Mouse (Mus musculus) splenic B cell, adult 2 months (primary cell): ENCODE measurements around the gene Fam50b.

Experiments
- DNase-seq: peaks from one replicate; pipeline ENCODE4 v3.0.0-alpha.2; 2011; ENCODE audit warnings: low read depth, low spot score
- H3K27me3 ChIP-seq: 2 replicates; pipeline ENCODE4 v1.6.1; 2012; ENCODE audit warnings: mild to moderate bottlenecking, low read length, moderate library complexity, mixed read lengths; ENCODE audit not compliant: control insufficient read depth, poor library complexity, insufficient read depth, severe bottlenecking
- H3K36me3 ChIP-seq: 2 replicates; pipeline ENCODE4 v1.6.1; 2012; ENCODE audit warnings: mild to moderate bottlenecking, low read length, moderate library complexity, mixed read lengths; ENCODE audit not compliant: control insufficient read depth, poor library complexity, insufficient read depth, severe bottlenecking

Fam50b gene

DNA sequence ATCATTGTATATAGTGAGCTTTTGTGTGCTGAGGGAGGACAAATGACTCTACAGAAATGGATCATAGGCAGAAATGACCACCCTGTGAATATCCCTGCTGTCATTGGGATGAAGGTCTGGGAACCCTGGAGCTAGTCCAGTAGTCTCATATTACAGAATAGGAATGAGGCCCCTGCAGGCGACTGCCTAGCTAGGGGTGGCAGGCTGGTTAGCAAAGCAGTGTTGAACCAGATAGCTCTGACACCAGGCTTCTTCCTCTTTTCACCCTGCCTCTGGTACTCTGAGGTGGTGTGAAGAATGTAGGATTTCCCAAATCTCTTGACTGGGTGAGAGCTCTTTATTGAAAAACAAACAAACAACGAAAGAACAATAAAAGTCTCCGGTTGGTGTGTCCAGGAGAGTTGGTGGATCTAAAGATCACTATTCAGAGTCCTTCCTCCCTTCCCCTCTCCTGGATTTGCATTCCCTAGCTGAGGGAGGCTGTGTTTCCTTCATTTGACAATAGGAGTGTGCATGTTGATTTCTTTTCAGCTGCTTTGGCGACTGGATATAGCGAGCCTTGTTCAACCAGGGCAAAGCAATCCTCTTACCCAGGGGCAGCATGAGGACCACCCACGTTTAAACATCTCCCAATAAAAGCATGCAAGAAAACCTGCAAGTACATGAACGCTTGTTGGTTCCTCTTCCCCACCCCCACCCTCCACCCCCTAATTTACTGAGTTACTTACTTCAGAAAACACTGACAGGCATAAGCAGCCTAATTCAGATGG lies 26.1 kb downstream of the Fam50b start:
- Histone ChIP-seq H3K36me3 (no peaks in the 10 kb centered on the region), H3K27me3 (no peaks in the 10 kb centered on the region)
- DNase-seq = peak; percentile 29

DNA sequence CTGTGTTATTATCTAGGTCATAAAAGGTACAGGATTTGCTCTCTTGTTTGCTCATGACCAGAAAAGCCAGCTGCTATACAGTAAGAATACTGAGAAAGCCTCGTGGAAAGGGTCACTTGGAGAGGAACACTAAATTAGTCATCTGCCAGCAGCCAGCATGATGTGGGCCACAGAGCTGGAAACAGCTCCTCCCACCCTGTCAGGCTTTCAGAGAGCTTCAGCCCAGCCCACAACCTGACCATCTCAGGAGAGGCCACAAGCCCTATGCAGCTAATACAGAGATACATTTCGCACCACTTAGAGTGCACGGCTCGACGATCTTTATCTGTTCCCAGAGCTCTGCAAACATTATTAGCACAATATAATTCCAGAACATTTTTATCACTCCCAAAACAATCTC lies 27.5 kb downstream of the Fam50b start:
- no peaks in the 10 kb centered on the region for H3K27me3 ChIP-seq
- no peak for DNase-seq
- no peaks in the 10 kb centered on the region for H3K36me3 ChIP-seq

DNA sequence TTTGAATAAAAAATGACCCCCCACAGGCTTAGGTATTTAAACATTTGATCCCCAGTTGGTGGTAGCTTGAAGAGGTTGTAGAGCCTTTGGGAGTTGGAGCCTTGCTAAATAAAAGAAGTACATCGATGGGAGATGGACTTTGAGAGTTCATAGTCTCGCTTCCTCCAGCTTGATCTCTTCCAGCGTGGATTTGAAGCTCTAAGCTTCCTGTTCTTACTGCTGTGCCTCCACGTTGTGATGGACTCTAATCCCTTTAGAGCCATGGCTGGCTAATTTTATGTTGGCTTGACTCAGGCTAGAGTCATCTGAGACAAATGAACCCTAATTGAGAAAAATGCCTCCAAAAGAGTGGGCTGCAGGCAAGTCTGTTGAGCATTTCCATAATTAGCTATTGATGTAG lies 28.2 kb downstream of the Fam50b start:
- no peaks in the 10 kb centered on the region for H3K36me3 ChIP-seq
- H3K27me3 ChIP-seq = no peaks in the 10 kb centered on the region
- DNase-seq = no peak

DNA sequence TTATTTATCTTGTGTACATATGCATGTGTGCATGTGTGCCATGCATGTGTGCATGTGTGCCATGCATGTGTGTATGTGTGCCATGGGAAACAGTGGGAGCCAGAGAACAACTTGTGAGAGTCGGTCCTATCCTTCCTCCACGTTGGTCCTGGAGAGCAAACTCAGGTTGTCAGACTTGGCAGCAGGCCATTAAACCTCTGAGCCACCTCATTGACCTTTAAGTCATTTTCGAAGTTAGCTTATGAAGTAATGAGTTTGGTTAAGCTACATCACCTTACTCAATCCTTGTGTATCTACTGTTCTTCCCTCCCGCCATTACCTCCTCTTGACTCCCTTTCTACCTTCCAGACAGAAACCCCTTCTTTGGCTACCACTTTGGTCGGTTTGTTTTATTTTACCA lies 30.6 kb downstream of the Fam50b start:
- H3K36me3 ChIP-seq = no peaks in the 10 kb centered on the region
- DNase-seq = no peak
- no peaks in the 10 kb centered on the region for H3K27me3 ChIP-seq

DNA sequence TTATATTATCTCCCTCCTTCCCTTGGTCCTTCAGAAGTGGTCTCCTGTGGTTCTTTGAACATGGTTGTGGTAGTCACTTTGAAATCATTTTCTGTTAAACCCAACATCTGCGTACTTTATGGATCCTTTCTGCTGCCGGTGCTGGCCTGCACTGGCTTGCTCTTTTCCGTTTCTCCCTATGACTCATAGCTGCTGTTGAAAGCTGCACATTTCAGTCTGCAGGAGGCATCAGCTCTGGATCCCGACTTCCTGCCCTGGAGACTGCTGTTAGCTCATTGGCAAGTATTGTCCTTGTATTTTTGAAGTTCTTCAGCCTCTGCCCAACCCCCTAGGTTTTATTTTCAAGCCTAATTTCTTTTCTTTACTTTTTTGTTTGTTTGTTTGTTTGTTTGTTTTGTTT lies 31.9 kb downstream of the Fam50b start:
- Histone ChIP-seq H3K27me3 (no peaks in the 10 kb centered on the region), H3K36me3 (no peaks in the 10 kb centered on the region)
- DNase-seq = no peak

DNA sequence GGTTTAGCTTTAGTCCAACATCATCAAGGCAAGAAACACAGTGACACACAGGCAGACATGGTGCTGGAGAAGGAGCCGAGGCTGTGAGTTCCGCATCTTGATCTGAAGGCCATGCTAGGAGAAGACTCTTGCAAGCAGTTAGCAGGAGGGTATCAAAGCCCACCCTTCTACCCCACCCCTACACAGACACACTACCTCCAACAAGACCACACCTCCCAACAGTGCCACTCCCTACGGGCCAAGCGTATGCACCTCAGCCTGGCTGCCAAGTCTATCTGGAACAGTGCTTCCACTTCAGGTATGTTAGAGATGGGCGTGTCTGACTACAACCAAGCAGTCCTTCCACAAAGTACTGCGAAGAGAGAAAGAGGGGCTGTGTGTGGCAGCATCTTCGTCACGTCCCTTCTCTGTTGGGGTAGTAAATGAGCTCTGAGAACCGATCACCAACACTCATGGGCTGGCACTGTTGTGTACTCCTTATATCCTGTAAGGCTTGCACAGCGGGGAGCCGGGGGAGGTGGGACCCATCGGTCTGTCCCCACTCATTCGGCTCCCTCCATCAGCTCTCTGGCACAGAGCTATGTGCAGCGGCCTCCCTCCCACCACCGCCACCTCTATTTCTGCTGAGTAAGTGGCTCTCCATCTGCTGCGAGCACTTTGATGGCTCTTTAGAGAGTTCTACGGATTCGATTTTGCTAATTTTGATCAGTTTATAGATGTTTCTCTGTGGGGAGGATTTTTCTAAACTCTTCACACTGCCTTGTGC lies 33.1 kb downstream of the Fam50b start:
- no peak for DNase-seq

DNA sequence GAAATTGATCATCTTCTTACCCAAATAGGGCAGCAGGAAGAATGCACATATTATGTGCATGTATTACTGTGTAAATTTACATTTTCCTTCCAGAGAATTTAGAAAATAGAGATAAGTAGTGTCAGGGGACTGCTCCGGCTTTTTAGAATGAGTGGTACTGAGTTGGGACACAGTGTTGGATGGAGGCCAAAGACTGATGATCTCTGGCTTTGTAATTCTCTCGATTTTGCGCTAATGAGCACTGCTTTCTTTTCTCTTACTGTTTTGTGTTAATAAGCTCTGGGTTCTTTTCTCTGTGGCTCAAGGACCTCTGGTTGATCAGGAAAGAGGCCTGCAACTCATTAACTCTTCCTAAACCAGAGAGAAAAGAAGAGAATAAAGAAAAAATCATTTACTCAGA lies 42.1 kb downstream of the Fam50b start:
- DNase-seq = no peak
- Histone ChIP-seq H3K27me3 (no peaks in the 10 kb centered on the region), H3K36me3 (no peaks in the 10 kb centered on the region)

More for the DNA sequence above, 33.1 kb downstream of the Fam50b start:
- no peaks in the 10 kb centered on the region for H3K27me3 ChIP-seq
- no peaks in the 10 kb centered on the region for H3K36me3 ChIP-seq

DNA sequence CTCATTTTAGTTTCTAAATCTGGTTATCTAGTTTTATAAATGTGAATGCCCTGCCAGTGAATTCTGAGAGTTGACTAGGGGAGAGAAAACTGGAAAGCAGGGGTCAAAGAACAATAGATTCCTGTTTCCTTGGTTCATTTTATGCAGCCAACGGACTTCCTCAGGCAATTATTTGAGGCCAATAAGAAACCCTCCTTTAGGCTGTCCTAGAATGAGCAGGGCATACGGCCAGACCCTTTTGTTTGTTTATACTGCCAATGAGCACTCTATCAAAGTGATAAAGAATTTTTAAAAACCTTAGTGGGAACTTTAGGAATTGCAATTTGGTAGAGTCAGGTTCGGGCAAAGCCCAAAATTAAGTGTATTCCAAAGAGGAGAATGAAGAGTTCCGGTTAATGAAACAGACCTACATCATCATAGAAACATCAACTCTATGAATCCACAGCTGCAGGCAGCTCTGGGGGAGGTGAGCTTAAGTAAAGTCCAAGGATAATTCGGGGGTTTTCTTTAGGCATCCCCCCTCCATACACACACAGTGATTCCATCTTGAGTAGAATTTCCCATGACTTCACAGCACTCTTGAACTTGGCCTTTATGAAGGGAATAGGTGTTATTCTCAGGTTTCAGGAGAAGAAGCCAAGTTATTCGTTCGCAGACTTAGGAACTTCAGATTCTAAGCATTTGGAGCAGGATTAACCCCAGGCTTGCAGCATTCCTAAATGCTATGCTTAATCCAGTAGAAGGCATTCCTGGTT lies 46.4 kb downstream of the Fam50b start:
- H3K36me3 ChIP-seq = no peaks in the 10 kb centered on the region
- no peaks in the 10 kb centered on the region for H3K27me3 ChIP-seq
- DNase-seq = no peak

DNA sequence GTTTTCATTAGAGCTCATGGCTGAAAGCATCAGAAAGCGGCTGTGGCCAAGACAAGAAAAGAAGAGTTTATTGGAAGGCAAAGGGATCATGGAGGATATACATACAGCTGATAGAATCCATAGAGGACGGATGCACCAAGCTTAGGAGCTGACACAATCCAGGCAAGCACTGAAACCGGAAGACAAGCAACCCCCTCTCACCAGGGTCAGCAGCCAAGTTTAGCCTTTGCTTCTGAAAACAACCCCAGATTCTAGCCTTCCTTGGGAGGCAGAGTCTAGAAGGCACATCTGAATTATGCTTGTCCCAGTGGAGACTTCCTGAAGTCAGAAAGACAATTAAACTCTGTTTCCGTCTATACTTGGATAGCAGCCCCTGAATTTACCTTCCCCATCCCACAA lies 47.0 kb downstream of the Fam50b start:
- Histone ChIP-seq H3K27me3 (no peaks in the 10 kb centered on the region), H3K36me3 (no peaks in the 10 kb centered on the region)
- DNase-seq = no peak

DNA sequence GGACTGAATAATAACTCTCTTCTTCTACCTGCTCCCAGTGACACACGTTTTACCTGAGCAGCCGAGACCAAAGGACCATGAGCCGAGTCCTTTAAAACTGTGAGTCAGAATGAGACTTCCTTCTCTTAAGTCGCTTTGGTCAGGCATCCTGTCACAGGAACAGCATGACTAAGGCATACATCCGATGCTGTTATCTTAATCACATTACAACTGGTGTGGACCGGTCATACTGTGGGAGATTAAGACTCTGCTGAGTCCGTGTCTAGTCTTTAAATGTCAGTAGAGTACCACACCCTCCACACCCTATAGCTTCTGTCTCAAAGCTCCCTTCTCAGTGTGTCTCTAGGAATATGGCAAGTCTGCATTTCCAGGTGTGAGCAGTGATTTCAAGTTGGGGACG lies 50.2 kb downstream of the Fam50b start:
- DNase-seq = no peak
- no peaks in the 10 kb centered on the region for H3K27me3 ChIP-seq
- H3K36me3 ChIP-seq = no peaks in the 10 kb centered on the region

DNA sequence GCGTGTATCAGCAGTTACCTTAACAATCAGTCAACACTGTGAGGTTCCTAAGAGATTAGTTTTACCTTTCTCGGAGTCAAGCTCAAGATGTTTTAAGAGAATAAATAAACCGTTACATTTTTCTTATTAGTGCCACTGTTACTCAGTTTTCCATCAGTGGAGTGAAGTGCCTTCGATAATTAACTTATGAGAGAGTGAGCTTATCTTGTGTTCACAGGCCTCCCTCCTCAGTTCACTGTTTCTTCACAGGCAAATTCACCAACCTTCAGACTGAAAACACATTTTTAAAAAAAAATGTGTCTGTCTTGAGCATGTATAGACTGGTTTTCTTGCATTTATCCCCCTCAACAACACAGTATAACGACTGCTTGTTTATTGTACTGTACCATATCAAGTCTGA lies 52.0 kb downstream of the Fam50b start:
- Histone ChIP-seq H3K36me3 (no peaks in the 10 kb centered on the region), H3K27me3 (no peaks in the 10 kb centered on the region)
- no peak for DNase-seq

DNA sequence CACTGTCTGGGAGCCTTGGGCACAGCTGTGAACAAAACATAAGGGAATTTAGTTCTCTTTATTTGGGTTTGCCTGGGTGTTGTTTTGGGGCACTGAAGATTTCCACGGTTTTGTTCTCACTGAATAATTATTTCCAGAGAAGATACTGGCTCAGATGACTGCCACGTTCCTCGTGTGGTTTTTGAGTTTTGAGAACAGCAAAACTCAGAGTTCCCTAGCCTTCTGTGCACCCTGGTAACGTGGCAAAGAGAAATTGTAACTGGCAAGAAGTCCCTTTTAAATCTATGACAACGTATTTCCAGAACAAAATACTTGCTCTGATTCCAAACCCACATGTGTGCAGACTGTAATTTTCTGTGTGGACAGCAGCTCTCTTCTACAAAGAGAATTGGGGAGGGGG lies 52.9 kb downstream of the Fam50b start:
- Histone ChIP-seq H3K36me3 (no peaks in the 10 kb centered on the region), H3K27me3 (no peaks in the 10 kb centered on the region)
- DNase-seq = no peak

DNA sequence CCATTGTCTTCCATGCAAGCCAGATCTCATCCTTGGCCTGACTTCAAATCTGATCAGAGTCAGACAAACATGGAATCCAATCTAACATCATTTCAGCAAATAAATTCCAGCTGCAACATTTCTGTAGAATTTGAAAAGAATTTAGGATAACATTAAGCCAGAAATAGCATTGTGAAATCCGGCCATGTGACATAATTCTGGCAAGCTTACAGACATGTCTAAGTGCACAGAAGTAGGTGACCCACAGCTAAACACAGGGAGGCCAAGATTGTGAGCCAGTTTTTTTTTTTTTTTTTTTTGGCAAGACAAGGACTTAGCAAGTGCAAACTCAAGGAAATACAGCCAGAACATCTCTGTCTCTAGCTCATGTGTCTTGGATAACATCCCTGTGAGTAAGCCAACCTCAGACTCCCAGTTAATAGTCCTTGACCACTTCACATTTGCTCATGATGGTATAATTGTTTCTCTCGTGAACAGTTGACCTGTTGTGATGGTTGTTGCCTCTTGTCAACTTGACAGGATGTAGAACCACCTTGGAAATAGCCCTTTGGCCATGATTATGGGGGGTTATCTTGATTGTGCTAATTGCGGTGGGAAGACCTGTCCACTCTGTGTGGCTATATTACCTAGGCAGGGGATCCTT lies 54.6 kb downstream of the Fam50b start:
- DNase-seq = no peak
- H3K36me3 ChIP-seq = no peaks in the 10 kb centered on the region
- no peaks in the 10 kb centered on the region for H3K27me3 ChIP-seq

DNA sequence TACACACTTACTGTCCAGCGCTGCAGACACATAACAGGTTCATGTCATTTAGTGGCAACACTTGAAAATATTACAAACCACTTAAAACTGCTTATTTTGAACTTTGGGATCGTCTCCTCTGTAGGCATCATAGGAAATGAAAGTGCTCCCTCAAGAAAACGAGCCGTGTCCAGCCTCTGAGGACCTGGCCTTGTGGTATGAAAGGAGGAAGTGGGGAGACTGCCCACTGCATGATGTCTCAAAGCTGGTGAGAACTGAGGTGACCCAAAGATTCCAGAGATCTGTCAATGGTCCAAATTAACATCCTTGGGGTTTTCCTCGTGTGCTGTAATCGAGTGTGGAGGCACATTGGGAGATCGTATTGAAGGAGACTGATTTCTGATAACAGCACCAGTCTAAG lies 58.4 kb downstream of the Fam50b start:
- Histone ChIP-seq H3K36me3 (no peaks in the 10 kb centered on the region), H3K27me3 (no peaks in the 10 kb centered on the region)
- peak; percentile 14 for DNase-seq

DNA sequence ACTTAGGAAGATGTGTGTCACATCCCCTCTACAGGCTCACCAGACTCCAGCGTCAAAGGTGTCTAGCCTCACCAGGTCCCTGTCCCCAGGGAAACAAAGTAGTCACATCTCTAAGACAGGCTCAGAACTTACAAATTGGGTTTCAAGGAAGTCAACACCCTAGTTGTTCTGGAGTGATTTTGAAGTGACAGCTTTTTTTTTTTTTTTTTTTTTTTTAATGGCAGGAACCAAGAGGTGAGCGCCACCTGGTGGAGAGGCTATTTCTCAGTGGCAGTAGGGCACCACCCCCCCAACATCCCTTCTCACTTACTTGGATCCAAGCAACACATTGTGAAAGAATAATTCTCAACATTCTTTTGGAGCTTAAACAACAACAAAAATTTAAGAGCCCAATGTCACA lies 59.2 kb downstream of the Fam50b start:
- Histone ChIP-seq H3K27me3 (no peaks in the 10 kb centered on the region), H3K36me3 (no peaks in the 10 kb centered on the region)
- peak; percentile 87 for DNase-seq
